Mouse (Mus musculus): ENCODE measurements around the gene Cldn10.

Cldn10 gene

GRCm38 (mm10) chr14:118827283-118827904 is 39.7 kb downstream of the Cldn10 start:
- DNase-seq (ENCODE audit: low spot score in 2 of 2), result no peak

- no peak for DNase-seq (ENCODE audit: low spot score in 2 of 2)
Observed at GRCm38 (mm10) chr14:118829331-118830095, 41.8 kb downstream of the Cldn10 start.

GRCm38 (mm10) chr14:118831597-118831996 is 43.9 kb downstream of the Cldn10 start:
- DNase-seq (ENCODE audit: low spot score in 2 of 2), result no peak

- DNase-seq (ENCODE audit: low spot score in 2 of 2), result no peak
Observed at GRCm38 (mm10) chr14:118833241-118833640, 45.5 kb downstream of the Cldn10 start.

- DNase-seq (ENCODE audit: low spot score in 2 of 2), result no peak
Observed at GRCm38 (mm10) chr14:118834313-118834712, 46.6 kb downstream of the Cldn10 start.

GRCm38 (mm10) chr14:118836145-118836544 is 48.4 kb downstream of the Cldn10 start:
- no peak for DNase-seq (ENCODE audit: low spot score in 2 of 2)

GRCm38 (mm10) chr14:118836754-118837153 is 49.0 kb downstream of the Cldn10 start:
- no peak for DNase-seq (ENCODE audit: low spot score in 2 of 2)

GRCm38 (mm10) chr14:118838556-118839120 is 50.9 kb downstream of the Cldn10 start:
- no peak for DNase-seq (ENCODE audit: low spot score in 2 of 2)

GRCm38 (mm10) chr14:118839416-118839815 is 51.7 kb downstream of the Cldn10 start:
- DNase-seq (ENCODE audit: low spot score in 2 of 2), result no peak

- DNase-seq (ENCODE audit: low spot score in 2 of 2), result no peak
Observed at GRCm38 (mm10) chr14:118840027-118840426, 52.3 kb downstream of the Cldn10 start.

- no peak for DNase-seq (ENCODE audit: low spot score in 2 of 2)
Observed at GRCm38 (mm10) chr14:118842353-118842752, 54.6 kb downstream of the Cldn10 start.

GRCm38 (mm10) chr14:118846834-118847233 is 59.1 kb downstream of the Cldn10 start:
- no peak for DNase-seq (ENCODE audit: low spot score in 2 of 2)

- DNase-seq (ENCODE audit: low spot score in 2 of 2), result no peak
Observed at GRCm38 (mm10) chr14:118848171-118848570, 60.5 kb downstream of the Cldn10 start.

- DNase-seq (ENCODE audit: low spot score in 2 of 2), result no peak
Observed at GRCm38 (mm10) chr14:118850011-118850695, 62.4 kb downstream of the Cldn10 start.

- DNase-seq (ENCODE audit: low spot score in 2 of 2), result no peak
Observed at GRCm38 (mm10) chr14:118850696-118851035, 63.0 kb downstream of the Cldn10 start.

- DNase-seq (ENCODE audit: low spot score in 2 of 2), result no peak
Observed at GRCm38 (mm10) chr14:118851496-118852107, 63.9 kb downstream of the Cldn10 start.

GRCm38 (mm10) chr14:118854371-118855114 is 66.8 kb downstream of the Cldn10 start:
- DNase-seq (ENCODE audit: low spot score in 2 of 2), result no peak

- DNase-seq (ENCODE audit: low spot score in 2 of 2), result no peak
Observed at GRCm38 (mm10) chr14:118855141-118855800, 67.6 kb downstream of the Cldn10 start.

GRCm38 (mm10) chr14:118856563-118856962 is 68.9 kb downstream of the Cldn10 start:
- no peak for DNase-seq (ENCODE audit: low spot score in 2 of 2)

GRCm38 (mm10) chr14:118858318-118858717 is 70.6 kb downstream of the Cldn10 start:
- no peak for DNase-seq (ENCODE audit: low spot score in 2 of 2)

GRCm38 (mm10) chr14:118862253-118862652 is 74.5 kb downstream of the Cldn10 start:
- DNase-seq (ENCODE audit: low spot score in 2 of 2), result no peak
